Mouse (Mus musculus) embryonic facial prominence, embryonic 11.5 days (tissue): ENCODE measurements at regions not wholly inside any gene's neighbourhood (a gene's known extent, or its start where the extent isn't known, plus 50 kb on each side); places are given as distances from the start of the nearest gene placed in this dataset.

Source experiments
- ATAC-seq: fragments of 200-750 bp; cut with Nextera tagmentation; replicated peaks from 2 replicates; pipeline ENCODE4 v1.8.0; 2017; ENCODE audit warnings: low read depth; ENCODE audit not compliant: insufficient number of reproducible peaks, low FRiP score, low TSS enrichment
- DNase-seq: peaks from one replicate; pipeline ENCODE4 v3.0.0-alpha.2; 2015; ENCODE audit warnings: low spot score
- H3K27ac ChIP-seq: fragments of 300-500 bp; sonication (generic); replicated peaks from 2 replicates; pipeline ENCODE4 v1.5.1; 2014; ENCODE audit warnings: mild to moderate bottlenecking, low read depth, low read length, control low read depth
- H3K27me3 ChIP-seq: fragments of 300-500 bp; sonication (generic); 2 replicates; pipeline ENCODE4 v1.6.1; 2014; ENCODE audit warnings: mild to moderate bottlenecking, low read length, moderate library complexity, mixed read lengths; ENCODE audit not compliant: control insufficient read depth, insufficient read depth
- H3K36me3 ChIP-seq: fragments of 300-500 bp; sonication (generic); replicated peaks from 2 replicates; pipeline ENCODE4 v1.6.1; 2014; ENCODE audit warnings: low read depth, mild to moderate bottlenecking, low read length, moderate library complexity, mixed read lengths; ENCODE audit not compliant: control insufficient read depth, insufficient read depth
- H3K4me1 ChIP-seq: fragments of 300-500 bp; sonication (generic); 2 replicates; pipeline ENCODE4 v1.6.1; 2014; ENCODE audit warnings: low read length, mixed read lengths; ENCODE audit not compliant: control insufficient read depth, insufficient read depth
- H3K4me2 ChIP-seq: fragments of 300-500 bp; sonication (generic); 2 replicates; pipeline ENCODE4 v1.6.1; 2014; ENCODE audit warnings: low read depth, mild to moderate bottlenecking, control low read depth, low read length, moderate library complexity
- H3K4me3 ChIP-seq: fragments of 300-500 bp; sonication (generic); 2 replicates; pipeline ENCODE4 v1.5.1; 2014; ENCODE audit warnings: low read depth, low read length, control low read depth
- H3K9ac ChIP-seq: fragments of 300-500 bp; sonication (generic); replicated peaks from 2 replicates; pipeline ENCODE4 v1.6.1; 2014; ENCODE audit warnings: mild to moderate bottlenecking, control low read depth, low read length
- H3K9me3 ChIP-seq: fragments of 300-500 bp; sonication (generic); replicated peaks from 2 replicates; pipeline ENCODE4 v1.6.1; 2016; ENCODE audit warnings: mild to moderate bottlenecking, low read length, inconsistent platforms, mixed read lengths; ENCODE audit not compliant: control insufficient read depth
- WGBS: fragments of 180-500 bp; shearing (Covaris S2); extraction: QIAGEN DNeasy Blood & Tissue Kit; methylation state at CpG from one replicate; pipeline ENCODE4 v1.1.7; 2014; 5-methylcytosine and 5-hydroxymethylcytosine counted together

DNA sequence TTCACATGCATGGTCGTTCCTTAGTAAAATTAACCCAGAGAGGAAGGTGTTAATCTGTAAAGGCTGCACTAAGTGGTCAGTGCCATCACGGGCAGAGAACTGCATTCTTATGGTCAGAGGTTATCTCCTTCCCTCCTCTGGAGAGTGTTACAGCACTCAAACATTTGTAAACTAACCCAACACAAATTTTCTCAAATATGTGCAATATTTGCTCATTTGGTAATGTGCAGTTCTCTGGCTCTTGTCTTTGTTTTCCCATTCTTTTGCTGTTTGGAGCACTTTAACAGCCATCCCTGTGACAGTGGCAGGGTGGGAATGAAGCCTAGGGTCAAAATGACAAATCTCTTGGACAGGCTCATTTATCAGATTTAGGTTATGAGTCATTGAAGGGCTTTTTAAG lies 248.5 kb upstream of the Pde3a start:
- Histone ChIP-seq H3K27ac (no peak overlapping the region), H3K36me3 (no peaks in the 10 kb centered on the region), H3K9ac (no peak overlapping the region), H3K4me1 (no peaks in the 10 kb centered on the region), H3K4me2 (no peak overlapping the region), H3K4me3 (no peak overlapping the region), H3K9me3 (no peaks in the 10 kb centered on the region), H3K27me3 (no peaks in the 10 kb centered on the region)
- no peak for DNase-seq
- ATAC-seq = no peak
- WGBS = 54% methylated on average over 2 of the region's 2 CpGs

DNA sequence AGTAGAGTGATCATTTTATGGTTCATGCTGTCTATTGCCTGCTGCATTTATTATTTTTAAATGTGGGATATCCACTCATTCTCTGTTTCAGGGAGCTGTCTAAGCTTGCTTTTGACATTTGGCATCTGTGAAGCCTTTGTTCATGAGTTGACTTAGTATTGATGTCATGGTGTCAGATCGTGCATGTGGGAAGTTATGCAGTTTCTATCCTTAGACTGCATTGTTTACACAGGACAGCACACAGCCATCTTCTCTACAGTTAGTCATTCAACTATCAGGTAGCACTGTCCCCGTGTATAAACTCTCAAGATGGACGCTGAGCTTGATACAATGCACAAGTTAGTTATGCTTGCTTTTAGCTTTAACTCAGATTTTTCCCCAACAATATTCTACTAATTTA lies 247.8 kb upstream of the Pde3a start:
- Histone ChIP-seq H3K4me2 (no peak overlapping the region), H3K36me3 (no peaks in the 10 kb centered on the region), H3K4me3 (no peak overlapping the region), H3K27me3 (no peaks in the 10 kb centered on the region), H3K9me3 (no peaks in the 10 kb centered on the region), H3K4me1 (no peaks in the 10 kb centered on the region), H3K27ac (no peak overlapping the region), H3K9ac (no peak overlapping the region)
- WGBS = 82% methylated on average over 3 of the region's 3 CpGs
- ATAC-seq (no peak), DNase-seq (no peak)

DNA sequence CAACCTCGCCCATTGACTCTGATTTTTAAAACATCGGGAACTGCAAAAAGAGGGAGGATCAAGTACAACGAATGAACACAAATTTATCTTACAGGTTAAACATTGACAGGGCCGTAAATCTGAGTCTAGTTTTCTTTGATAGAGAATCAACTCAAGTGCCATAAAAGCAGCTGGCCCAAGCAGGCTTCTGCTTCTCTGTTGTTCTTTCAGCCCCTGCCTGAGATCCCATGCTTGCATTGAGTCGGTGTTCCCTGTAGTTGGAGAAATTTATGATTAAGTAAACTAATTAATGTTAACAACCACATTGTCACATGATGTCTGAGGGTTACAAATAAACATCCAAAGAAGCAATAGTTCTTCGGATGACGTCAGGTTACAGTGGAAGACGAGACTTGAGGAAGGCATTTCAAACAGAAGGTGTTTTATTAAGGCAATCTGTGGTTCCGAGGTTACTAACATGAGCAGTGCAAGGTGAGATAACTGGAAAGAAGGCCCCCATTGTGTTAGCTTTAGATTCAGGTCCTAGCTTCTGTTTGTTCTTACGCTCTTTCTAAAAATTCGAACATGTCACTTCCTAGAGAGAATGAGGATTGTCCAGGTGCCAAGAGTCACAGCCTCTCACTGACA lies 233.9 kb upstream of the Pde3a start:
- Histone ChIP-seq H3K27ac (no peak overlapping the region), H3K36me3 (no peaks in the 10 kb centered on the region), H3K9ac (no peak overlapping the region), H3K27me3 (no peaks in the 10 kb centered on the region), H3K4me2 (no peak overlapping the region), H3K4me3 (no peak overlapping the region), H3K4me1 (no peaks in the 10 kb centered on the region), H3K9me3 (no peaks in the 10 kb centered on the region)
- ATAC-seq (no peak), DNase-seq (no peak)
- WGBS = 92% methylated on average over 11 of the region's 11 CpGs

DNA sequence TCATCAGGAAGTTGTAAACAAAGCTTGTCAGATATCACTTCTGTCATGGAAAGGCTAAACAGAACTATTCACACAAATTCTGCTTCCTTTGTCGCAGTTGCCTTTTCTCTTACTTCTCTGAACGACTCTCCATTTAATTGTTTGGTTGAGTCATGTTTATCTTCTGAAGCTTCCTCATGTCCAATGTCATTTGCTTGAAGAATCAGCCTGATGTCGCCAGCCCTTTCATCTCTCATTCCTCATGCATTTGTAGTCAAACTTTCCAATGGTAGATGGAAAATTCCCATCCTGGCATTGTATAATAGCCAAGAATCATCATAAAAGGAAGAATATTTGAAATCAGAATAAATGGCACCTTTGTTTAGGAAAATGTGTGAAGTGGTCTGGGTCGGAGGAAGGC lies 225.6 kb upstream of the Pde3a start:
- no peaks in the 10 kb centered on the region for H3K9me3 ChIP-seq
- ATAC-seq = no peak
- no peak overlapping the region for H3K27ac ChIP-seq
- 84% methylated on average over 4 of the region's 4 CpGs for WGBS
- H3K4me3 ChIP-seq = no peak overlapping the region
- DNase-seq = no peak
- no peaks in the 10 kb centered on the region for H3K36me3 ChIP-seq
- no peak overlapping the region for H3K9ac ChIP-seq
- no peaks in the 10 kb centered on the region for H3K4me1 ChIP-seq
- no peak overlapping the region for H3K4me2 ChIP-seq
- no peaks in the 10 kb centered on the region for H3K27me3 ChIP-seq

DNA sequence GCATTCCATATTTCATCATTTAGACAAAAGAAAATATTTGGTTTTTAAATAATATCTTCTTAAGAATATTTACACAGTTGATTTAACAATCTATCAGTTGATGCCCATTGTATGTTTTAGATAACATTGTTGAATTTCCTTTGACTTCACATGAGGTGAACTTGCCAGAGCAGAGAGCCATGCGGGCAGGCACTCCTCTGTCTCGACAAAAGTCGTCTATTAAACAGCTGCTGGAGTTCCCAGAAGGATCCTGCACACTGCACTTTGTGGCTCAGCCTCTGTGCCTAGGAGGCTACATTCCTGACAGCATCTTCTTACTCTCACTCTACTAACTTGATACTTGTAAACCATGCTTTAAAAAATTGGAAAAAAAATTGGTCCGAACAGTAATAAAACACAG lies 221.7 kb upstream of the Pde3a start:
- Histone ChIP-seq H3K4me3 (no peak overlapping the region), H3K27ac (no peak overlapping the region), H3K36me3 (no peaks in the 10 kb centered on the region), H3K9ac (no peak overlapping the region), H3K27me3 (no peaks in the 10 kb centered on the region), H3K4me2 (no peak overlapping the region), H3K9me3 (no peaks in the 10 kb centered on the region), H3K4me1 (no peaks in the 10 kb centered on the region)
- ATAC-seq (no peak), DNase-seq (no peak)
- 67% methylated on average over 4 of the region's 4 CpGs for WGBS

DNA sequence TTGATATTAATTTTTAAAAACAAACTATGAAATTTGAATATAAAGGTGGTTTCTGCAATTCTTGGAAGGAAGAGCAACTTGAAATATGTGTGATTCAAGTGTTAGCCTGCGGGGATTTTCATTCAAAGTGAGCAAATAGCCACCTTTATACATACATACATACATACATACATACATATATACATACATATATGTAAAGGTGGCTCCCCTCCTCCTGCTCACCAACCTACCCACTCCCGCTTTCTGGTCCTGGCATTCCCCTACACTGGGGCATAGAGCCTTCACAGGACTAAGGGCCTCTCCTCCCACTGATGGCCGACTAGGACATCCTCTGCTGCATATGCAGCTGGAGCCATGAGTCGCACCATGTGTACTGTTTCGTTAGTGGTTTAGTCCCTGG lies 221.3 kb upstream of the Pde3a start:
- 79% methylated on average over 5 of the region's 5 CpGs for WGBS
- Histone ChIP-seq H3K9ac (no peak overlapping the region), H3K4me2 (no peak overlapping the region), H3K36me3 (no peaks in the 10 kb centered on the region), H3K9me3 (no peaks in the 10 kb centered on the region), H3K4me1 (no peaks in the 10 kb centered on the region), H3K4me3 (no peak overlapping the region), H3K27ac (no peak overlapping the region), H3K27me3 (no peaks in the 10 kb centered on the region)
- no peak for ATAC-seq
- no peak for DNase-seq

DNA sequence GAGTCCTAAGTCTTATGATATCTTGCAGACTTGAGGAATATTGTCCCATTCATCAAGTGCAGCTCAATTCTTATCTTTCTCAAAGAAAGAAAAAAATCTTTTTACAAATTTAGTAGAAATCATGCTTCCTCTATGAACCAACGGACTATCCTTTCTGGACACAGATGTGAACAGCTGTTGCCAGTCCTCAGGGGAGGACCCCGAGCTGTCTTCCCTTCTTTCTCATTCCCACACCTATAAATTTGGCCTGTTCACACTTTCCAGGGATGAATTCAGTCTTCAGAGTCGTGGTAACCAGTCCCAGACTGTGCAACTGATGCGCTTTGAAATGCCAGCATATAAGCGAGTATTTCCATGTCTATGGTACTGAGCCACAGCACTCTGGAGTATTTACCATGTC lies 214.2 kb upstream of the Pde3a start:
- no peak overlapping the region for H3K9ac ChIP-seq
- no peaks in the 10 kb centered on the region for H3K27me3 ChIP-seq
- ATAC-seq (no peak), DNase-seq (no peak)
- no peak overlapping the region for H3K4me2 ChIP-seq
- H3K9me3 ChIP-seq = no peaks in the 10 kb centered on the region
- no peaks in the 10 kb centered on the region for H3K36me3 ChIP-seq
- H3K4me3 ChIP-seq = no peak overlapping the region
- H3K27ac ChIP-seq = no peak overlapping the region
- WGBS = 79% methylated on average over 5 of the region's 5 CpGs
- H3K4me1 ChIP-seq = no peaks in the 10 kb centered on the region

DNA sequence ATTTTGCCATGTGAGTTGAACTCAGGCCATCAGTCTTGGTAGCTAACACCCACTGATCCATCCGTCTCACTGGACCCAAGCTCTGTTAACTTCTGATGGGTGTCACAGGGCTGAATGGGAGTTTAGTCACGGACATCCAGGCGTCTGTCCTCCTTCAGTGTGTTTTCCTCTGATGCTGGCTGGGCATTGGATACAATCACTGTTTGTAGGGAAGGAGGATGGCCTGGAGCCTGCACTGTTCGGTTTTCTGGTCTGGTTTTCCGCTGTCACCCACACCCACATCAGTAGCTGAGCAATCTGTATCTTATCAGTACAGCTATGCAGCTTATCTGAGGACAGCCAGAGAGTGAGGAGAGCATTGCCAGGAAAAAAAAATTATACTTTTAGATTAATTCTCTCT lies 207.7 kb upstream of the Pde3a start:
- Histone ChIP-seq H3K4me3 (no peak overlapping the region), H3K9ac (no peak overlapping the region), H3K9me3 (no peaks in the 10 kb centered on the region), H3K27ac (no peak overlapping the region), H3K4me1 (no peaks in the 10 kb centered on the region), H3K4me2 (no peak overlapping the region), H3K27me3 (no peaks in the 10 kb centered on the region), H3K36me3 (no peaks in the 10 kb centered on the region)
- no peak for DNase-seq
- 81% methylated on average over 5 of the region's 5 CpGs for WGBS
- ATAC-seq = no peak
